Mouse (Mus musculus) hindbrain, embryonic 16.5 days (tissue): ENCODE measurements around the gene H2-K1. TPM values are rescaled to one million over a fixed set of nuclear protein-coding genes. Genes with fewer than 3 reads are reported as not detected.
A peak's percentile ranks its signal among the peaks of the same experiment; 100 is the strongest.

ENCODE experiments used
- ATAC-seq: fragments of 200-750 bp; cut with Nextera tagmentation; 2 replicates; pipeline ENCODE4 v1.8.0; 2017; ENCODE audit warnings: moderate TSS enrichment, moderate library complexity
- H3K27ac ChIP-seq: fragments of 300-500 bp; sonication (generic); 2 replicates; pipeline ENCODE4 v1.5.1; 2014; ENCODE audit warnings: low read depth, mild to moderate bottlenecking, control low read depth, low read length, moderate library complexity
- H3K27me3 ChIP-seq: fragments of 300-500 bp; sonication (generic); replicated peaks from 2 replicates; pipeline ENCODE4 v1.6.1; 2014; ENCODE audit warnings: low read length; ENCODE audit not compliant: control insufficient read depth, insufficient read depth
- H3K36me3 ChIP-seq: fragments of 300-500 bp; sonication (generic); 2 replicates; pipeline ENCODE4 v1.6.1; 2014; ENCODE audit warnings: mild to moderate bottlenecking, low read length, moderate library complexity, mixed read lengths; ENCODE audit not compliant: control insufficient read depth, insufficient read depth
- H3K4me1 ChIP-seq: fragments of 300-500 bp; sonication (generic); 2 replicates; pipeline ENCODE4 v1.6.1; 2014; ENCODE audit warnings: low read depth, low read length; ENCODE audit not compliant: control insufficient read depth, insufficient read depth
- H3K4me2 ChIP-seq: fragments of 300-500 bp; sonication (generic); 2 replicates; pipeline ENCODE4 v1.6.1; 2014; ENCODE audit warnings: mild to moderate bottlenecking, low read length, control low read depth, moderate library complexity
- H3K4me3 ChIP-seq: fragments of 300-500 bp; sonication (generic); 2 replicates; pipeline ENCODE4 v1.5.1; 2014; ENCODE audit warnings: mild to moderate bottlenecking, low read length, control low read depth, moderate library complexity
- H3K9ac ChIP-seq: fragments of 300-500 bp; sonication (generic); 2 replicates; pipeline ENCODE4 v1.6.1; 2014; ENCODE audit warnings: low read depth, mild to moderate bottlenecking, control low read depth, low read length, moderate library complexity
- H3K9me3 ChIP-seq: fragments of 300-500 bp; sonication (generic); 2 replicates; pipeline ENCODE4 v1.6.1; 2014; ENCODE audit warnings: mild to moderate bottlenecking, low read length, moderate library complexity; ENCODE audit not compliant: control insufficient read depth
- WGBS: fragments of 180-500 bp; shearing (Covaris S2); extraction: QIAGEN DNeasy Blood & Tissue Kit; methylation state at CpG from one replicate; pipeline ENCODE4 v1.1.7; 2014; 5-methylcytosine and 5-hydroxymethylcytosine counted together
- polyA plus RNA-seq: library from polyadenylated mRNA; unstranded; fragments of >200 nt; fragmentation: Nextera tagmentation; extraction: Ambion mirVana; gene quantifications from 2 replicates; pipeline ENCODE4 v1.2.1, GENCODE M21; 2015

H2-K1 gene
- polyA plus RNA-seq, 1 experiment from 2014 or later = 18.8 TPM

GRCm38 (mm10) chr17:33980181-33981035, 19.7 kb downstream of the H2-K1 start:
- peaks cover 34% of the 10 kb centered on the region for H3K27me3 ChIP-seq
- H3K36me3 ChIP-seq = no peaks in the 10 kb centered on the region
- H3K27ac ChIP-seq = peak overlapping the region; percentile 13; the same call in 1 of the 2 replicates
- peaks cover 3% of the 10 kb centered on the region for H3K4me1 ChIP-seq
- 0 out of 2 replicates have a peak, but pooled peaks have one; percentile 4 for ATAC-seq
- WGBS = 75% methylated on average over 19 of the region's 19 CpGs
- H3K9ac ChIP-seq = no peak overlapping the region
- no peak overlapping the region for H3K4me3 ChIP-seq
- no peaks in the 10 kb centered on the region for H3K9me3 ChIP-seq
- H3K4me2 ChIP-seq = peak overlapping the region; percentile 11; the same call in 1 of the 2 replicates

- H3K27me3 ChIP-seq = peaks cover 34% of the 10 kb centered on the region
- 80% methylated on average over 6 of the region's 6 CpGs for WGBS
Measured at GRCm38 (mm10) chr17:33979512-33980050, 20.6 kb downstream of the H2-K1 start.

GRCm38 (mm10) chr17:33978631-33979031, 21.5 kb downstream of the H2-K1 start:
- H3K36me3 ChIP-seq = no peaks in the 10 kb centered on the region
- no peaks in the 10 kb centered on the region for H3K9me3 ChIP-seq
- ATAC-seq = no peak; the same call in 1 of the 2 replicates
- peaks cover 34% of the 10 kb centered on the region for H3K27me3 ChIP-seq
- peak overlapping the region; percentile 55 for H3K9ac ChIP-seq
- H3K4me3 ChIP-seq = peak overlapping the region; percentile 41
- no peak overlapping the region for H3K27ac ChIP-seq
- peak overlapping the region; percentile 67 for H3K4me2 ChIP-seq
- WGBS = under 1% methylated on average over 17 of the region's 17 CpGs
- H3K4me1 ChIP-seq = peaks cover 3% of the 10 kb centered on the region

More at GRCm38 (mm10) chr17:33979512-33980050, 20.6 kb downstream of the H2-K1 start:
- H3K4me3 ChIP-seq = no peak overlapping the region
- no peak overlapping the region for H3K9ac ChIP-seq
- H3K4me2 ChIP-seq = no peak overlapping the region
- no peak for ATAC-seq
- no peaks in the 10 kb centered on the region for H3K36me3 ChIP-seq
- no peak overlapping the region for H3K27ac ChIP-seq
- peaks cover 3% of the 10 kb centered on the region for H3K4me1 ChIP-seq
- H3K9me3 ChIP-seq = no peaks in the 10 kb centered on the region

- no peak for ATAC-seq
- Histone ChIP-seq H3K4me3 (peak overlapping the region; percentile 41), H3K4me2 (peak overlapping the region; percentile 67), H3K9ac (peak overlapping the region; percentile 55), H3K36me3 (no peaks in the 10 kb centered on the region), H3K27me3 (peaks cover 34% of the 10 kb centered on the region), H3K4me1 (peaks cover 3% of the 10 kb centered on the region), H3K27ac (no peak overlapping the region), H3K9me3 (no peaks in the 10 kb centered on the region)
- 2% methylated on average over 57 of the region's 57 CpGs for WGBS
Measured at GRCm38 (mm10) chr17:33977861-33978557, 22.1 kb downstream of the H2-K1 start.

- Histone ChIP-seq H3K27ac (no peak overlapping the region), H3K36me3 (no peaks in the 10 kb centered on the region), H3K27me3 (peaks cover 22% of the 10 kb centered on the region), H3K4me2 (no peak overlapping the region), H3K4me3 (no peak overlapping the region), H3K4me1 (no peaks in the 10 kb centered on the region; the same call in 1 of the 2 replicates), H3K9ac (no peak overlapping the region), H3K9me3 (no peaks in the 10 kb centered on the region)
- no peak for ATAC-seq
- 68% methylated on average over 3 of the region's 3 CpGs for WGBS
Measured at GRCm38 (mm10) chr17:33973572-33973971, 26.6 kb downstream of the H2-K1 start.

- Histone ChIP-seq H3K27me3 (peaks cover 13% of the 10 kb centered on the region), H3K4me3 (no peak overlapping the region), H3K9me3 (no peaks in the 10 kb centered on the region), H3K27ac (no peak overlapping the region), H3K4me1 (no peaks in the 10 kb centered on the region), H3K36me3 (no peaks in the 10 kb centered on the region), H3K4me2 (no peak overlapping the region), H3K9ac (no peak overlapping the region)
- 8% methylated on average over 1 of the region's 1 CpGs for WGBS
- ATAC-seq = no peak
Measured at GRCm38 (mm10) chr17:33972691-33973090, 27.5 kb downstream of the H2-K1 start.

GRCm38 (mm10) chr17:33969394-33969793, 30.8 kb downstream of the H2-K1 start:
- no peaks in the 10 kb centered on the region for H3K4me1 ChIP-seq

GRCm38 (mm10) chr17:33968927-33969326, 31.2 kb downstream of the H2-K1 start:
- ATAC-seq = peak; percentile 70
- H3K27ac ChIP-seq = no peak overlapping the region
- H3K4me1 ChIP-seq = no peaks in the 10 kb centered on the region
- H3K36me3 ChIP-seq = peaks cover 2% of the 10 kb centered on the region; the same call in 1 of the 2 replicates
- H3K4me2 ChIP-seq = peak overlapping the region; percentile 16; the same call in 1 of the 2 replicates
- no peak overlapping the region for H3K4me3 ChIP-seq
- no peaks in the 10 kb centered on the region for H3K9me3 ChIP-seq
- H3K27me3 ChIP-seq = no peaks in the 10 kb centered on the region; the same call in 1 of the 2 replicates
- 35% methylated on average over 5 of the region's 5 CpGs for WGBS
- no peak overlapping the region for H3K9ac ChIP-seq

More at GRCm38 (mm10) chr17:33969394-33969793, 30.8 kb downstream of the H2-K1 start:
- Histone ChIP-seq H3K4me3 (no peak overlapping the region), H3K9ac (no peak overlapping the region), H3K27ac (no peak overlapping the region), H3K27me3 (no peaks in the 10 kb centered on the region; the same call in 1 of the 2 replicates), H3K4me2 (no peak overlapping the region), H3K36me3 (peaks cover 2% of the 10 kb centered on the region; the same call in 1 of the 2 replicates), H3K9me3 (no peaks in the 10 kb centered on the region)
- no peak for ATAC-seq
- 81% methylated on average over 4 of the region's 4 CpGs for WGBS
